Mouse (Mus musculus): ENCODE data around the gene Tctex1d4.

DNA sequence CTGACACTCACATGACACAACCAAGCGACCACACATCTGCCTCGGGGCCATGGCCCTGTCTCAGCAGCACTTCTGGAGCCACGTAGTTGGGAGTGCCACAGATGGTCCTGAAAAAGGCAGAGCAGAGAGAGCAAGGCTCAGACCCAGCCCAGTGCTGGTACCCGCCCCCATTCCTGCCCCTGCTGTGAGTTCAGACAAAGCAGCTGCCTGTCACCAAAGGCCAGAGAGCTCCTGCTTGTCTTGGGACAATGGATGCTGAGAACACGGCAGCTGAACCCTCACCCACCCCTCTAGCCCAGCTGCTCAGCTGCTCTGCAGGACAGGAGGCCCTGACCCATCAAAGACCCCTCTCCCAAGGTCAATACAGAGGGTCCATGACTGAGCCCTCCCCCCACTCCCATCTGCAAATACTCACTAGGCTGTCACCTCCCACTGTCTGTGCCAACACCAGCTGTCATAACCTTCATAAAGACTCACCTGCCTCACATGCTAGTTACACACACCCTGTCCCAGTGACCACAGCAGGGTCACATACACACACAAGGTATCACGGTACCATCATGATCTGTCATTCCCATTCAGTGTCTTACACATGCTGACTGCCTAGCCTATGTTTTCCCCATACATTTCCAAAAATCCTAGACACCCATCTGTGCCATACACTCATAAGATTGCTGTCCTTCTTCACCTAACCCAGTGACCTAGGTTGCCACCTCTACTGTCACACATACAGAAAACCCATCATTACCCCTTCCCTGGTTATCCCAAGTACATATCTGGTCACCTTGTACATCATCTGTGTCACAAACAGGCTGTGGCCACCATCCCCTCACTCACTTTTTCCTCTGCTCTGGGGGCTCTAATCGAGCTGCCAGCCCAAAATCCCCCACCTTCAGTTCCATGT lies 5.5 kb downstream of the Tctex1d4 start:
- no peak for TF ChIP-seq POLR2A (IDR thresholded peaks at IDR 0.05; ENCODE audit: control insufficient read depth, low read depth, low read length)
- no peak for TF ChIP-seq CTCF (IDR thresholded peaks at IDR 0.05; ENCODE audit: control insufficient read depth, insufficient read depth, insufficient replicate concordance, low read depth, low read length)
